Mouse (Mus musculus) embryonic facial prominence, embryonic 14.5 days (tissue): ENCODE data around the gene Bend3. TPM values are rescaled to one million over a fixed set of nuclear protein-coding genes. Genes with fewer than 3 reads are reported as not detected.

ENCODE experiments used
- ATAC-seq: fragments of 200-750 bp; cut with Nextera tagmentation; 2 replicates; pipeline ENCODE4 v1.8.0; 2017; ENCODE audit warnings: low read depth, moderate number of reproducible peaks, moderate TSS enrichment
- DNase-seq: peaks from one replicate; pipeline ENCODE4 v3.0.0-alpha.2; 2015; ENCODE audit warnings: low spot score
- H3K27ac ChIP-seq: fragments of 300-500 bp; sonication (generic); replicated peaks from 2 replicates; pipeline ENCODE4 v1.5.1; 2014; ENCODE audit warnings: low read depth, mild to moderate bottlenecking, low read length, moderate library complexity
- H3K27me3 ChIP-seq: fragments of 300-500 bp; sonication (generic); replicated peaks from 2 replicates; pipeline ENCODE4 v1.6.1; 2014; ENCODE audit warnings: low read length; ENCODE audit not compliant: control insufficient read depth, insufficient read depth
- H3K36me3 ChIP-seq: fragments of 300-500 bp; sonication (generic); 2 replicates; pipeline ENCODE4 v1.6.1; 2014; ENCODE audit warnings: low read length, mixed read lengths; ENCODE audit not compliant: control insufficient read depth, insufficient read depth
- H3K4me1 ChIP-seq: fragments of 300-500 bp; sonication (generic); 2 replicates; pipeline ENCODE4 v1.6.1; 2014; ENCODE audit warnings: antibody characterized with exemption, low read length; ENCODE audit not compliant: control insufficient read depth, insufficient read depth
- H3K4me2 ChIP-seq: fragments of 300-500 bp; sonication (generic); 2 replicates; pipeline ENCODE4 v1.6.1; 2014; ENCODE audit warnings: low read depth, mild to moderate bottlenecking, low read length, moderate library complexity, mixed read lengths
- H3K4me3 ChIP-seq: fragments of 300-500 bp; sonication (generic); 2 replicates; pipeline ENCODE4 v1.5.1; 2014; ENCODE audit warnings: low read depth, mild to moderate bottlenecking, low read length
- H3K9ac ChIP-seq: fragments of 300-500 bp; sonication (generic); 2 replicates; pipeline ENCODE4 v1.6.1; 2014; ENCODE audit warnings: low read depth, mild to moderate bottlenecking, low read length, moderate library complexity, mixed read lengths
- H3K9me3 ChIP-seq: fragments of 300-500 bp; sonication (generic); 2 replicates; pipeline ENCODE4 v1.6.1; 2016; ENCODE audit warnings: low read length; ENCODE audit not compliant: control insufficient read depth
- WGBS: fragments of 180-500 bp; shearing (Covaris S2); extraction: QIAGEN DNeasy Blood & Tissue Kit; methylation state at CpG from one replicate; pipeline ENCODE4 v1.1.7; 2014; 5-methylcytosine and 5-hydroxymethylcytosine counted together
- polyA plus RNA-seq: library from polyadenylated mRNA; unstranded; fragments of >200 nt; fragmentation: Nextera tagmentation; extraction: Ambion mirVana; gene quantifications from 2 replicates; pipeline ENCODE4 v1.2.1, GENCODE M21; 2014

Gene Bend3
- polyA plus RNA-seq, 1 experiment from 2014 or later, result 3.6 TPM

- Histone ChIP-seq H3K36me3 (no peaks in the 10 kb centered on the region), H3K9me3 (no peaks in the 10 kb centered on the region), H3K4me3 (no peak overlapping the region), H3K27ac (no peak overlapping the region), H3K9ac (no peak overlapping the region), H3K27me3 (no peaks in the 10 kb centered on the region), H3K4me2 (no peak overlapping the region), H3K4me1 (no peaks in the 10 kb centered on the region)
- WGBS, result 24% methylated on average over 3 of the region's 3 CpGs
- DNase-seq (no peak), ATAC-seq (no peak)
These were observed 72.3 kb downstream of the Bend3 start for GRCm38 (mm10) chr10:43550923-43551322.

- Histone ChIP-seq H3K4me1 (no peaks in the 10 kb centered on the region), H3K9me3 (no peaks in the 10 kb centered on the region), H3K27ac (no peak overlapping the region), H3K36me3 (no peaks in the 10 kb centered on the region), H3K4me3 (no peak overlapping the region), H3K9ac (no peak overlapping the region), H3K27me3 (no peaks in the 10 kb centered on the region), H3K4me2 (no peak overlapping the region)
- 26% methylated on average over 3 of the region's 3 CpGs for WGBS
- ATAC-seq (no peak), DNase-seq (no peak)
These were observed 72.8 kb downstream of the Bend3 start for GRCm38 (mm10) chr10:43551388-43551787.

GRCm38 (mm10) chr10:43557630-43558165 is 79.1 kb downstream of the Bend3 start:
- H3K4me1 ChIP-seq, result no peaks in the 10 kb centered on the region

GRCm38 (mm10) chr10:43559313-43559712 is 80.7 kb downstream of the Bend3 start:
- no peak for DNase-seq
- ATAC-seq, result no peak
- H3K9me3 ChIP-seq, result 0 out of 2 replicates have a peak, but pooled peaks cover 3% of the 10 kb centered on the region
- WGBS, result 80% methylated on average over 11 of the region's 11 CpGs
- H3K9ac ChIP-seq, result no peak overlapping the region
- H3K4me1 ChIP-seq, result no peaks in the 10 kb centered on the region
- no peaks in the 10 kb centered on the region for H3K27me3 ChIP-seq
- no peak overlapping the region for H3K4me2 ChIP-seq
- H3K4me3 ChIP-seq, result no peak overlapping the region
- H3K27ac ChIP-seq, result no peak overlapping the region
- no peaks in the 10 kb centered on the region for H3K36me3 ChIP-seq

More at GRCm38 (mm10) chr10:43557630-43558165, 79.1 kb downstream of the Bend3 start:
- Histone ChIP-seq H3K27ac (no peak overlapping the region), H3K9ac (no peak overlapping the region), H3K27me3 (no peaks in the 10 kb centered on the region), H3K4me3 (no peak overlapping the region), H3K36me3 (no peaks in the 10 kb centered on the region), H3K4me2 (no peak overlapping the region), H3K9me3 (0 out of 2 replicates have a peak, but pooled peaks cover 3% of the 10 kb centered on the region)
- 91% methylated on average over 5 of the region's 5 CpGs for WGBS
- DNase-seq (no peak), ATAC-seq (no peak)

GRCm38 (mm10) chr10:43560765-43561164 is 82.1 kb downstream of the Bend3 start:
- no peak for ATAC-seq
- no peak overlapping the region for H3K4me3 ChIP-seq
- H3K4me1 ChIP-seq, result no peaks in the 10 kb centered on the region
- H3K9me3 ChIP-seq, result 0 out of 2 replicates have a peak, but pooled peaks cover 3% of the 10 kb centered on the region
- WGBS, result 40% methylated on average over 2 of the region's 2 CpGs
- H3K36me3 ChIP-seq, result no peaks in the 10 kb centered on the region
- no peak overlapping the region for H3K27ac ChIP-seq
- no peak for DNase-seq
- no peaks in the 10 kb centered on the region for H3K27me3 ChIP-seq
- no peak overlapping the region for H3K4me2 ChIP-seq
- H3K9ac ChIP-seq, result no peak overlapping the region

- no peak overlapping the region for H3K4me3 ChIP-seq
These were observed 82.7 kb downstream of the Bend3 start for GRCm38 (mm10) chr10:43561311-43561710.

More at GRCm38 (mm10) chr10:43561311-43561710, 82.7 kb downstream of the Bend3 start:
- Histone ChIP-seq H3K4me2 (no peak overlapping the region), H3K27me3 (no peaks in the 10 kb centered on the region), H3K4me1 (no peaks in the 10 kb centered on the region), H3K27ac (no peak overlapping the region), H3K9ac (no peak overlapping the region), H3K9me3 (0 out of 2 replicates have a peak, but pooled peaks cover 3% of the 10 kb centered on the region), H3K36me3 (no peaks in the 10 kb centered on the region)
- WGBS, result 84% methylated on average over 2 of the region's 2 CpGs
- DNase-seq (no peak), ATAC-seq (no peak)

Other genes with a start within 250 kb of the Bend3 start
- 13.2 and 20.4 TPM in 2 replicates for gene Gm9803, start 45.3 kb downstream of the Bend3 start, polyA plus RNA-seq
- gene 1700021F05Rik, start 62.2 kb downstream of the Bend3 start, polyA plus RNA-seq, result 56.1 and 57.1 TPM in 2 replicates
- gene Cd24a, start 99.5 kb downstream of the Bend3 start, polyA plus RNA-seq, result 194 and 214 TPM in 2 replicates